Mouse (Mus musculus) midbrain, embryonic 10.5 days (tissue): Measurements from ENCODE around the gene Slc25a17. TPM values are rescaled to one million over a fixed set of nuclear protein-coding genes. Genes with fewer than 3 reads are reported as not detected.

Experiments
- DNase-seq: peaks from one replicate; pipeline ENCODE4 v3.0.0-alpha.2; 2017; ENCODE audit warnings: low spot score
- H3K27ac ChIP-seq: fragments of 300-500 bp; sonication (generic); replicated peaks from 2 replicates; pipeline ENCODE4 v1.5.1; 2016; ENCODE audit warnings: mild to moderate bottlenecking
- H3K27me3 ChIP-seq: fragments of 300-500 bp; sonication (generic); 2 replicates; pipeline ENCODE4 v1.6.1; 2016; ENCODE audit warnings: low read depth, mild to moderate bottlenecking; ENCODE audit not compliant: poor library complexity, severe bottlenecking
- H3K36me3 ChIP-seq: fragments of 300-500 bp; sonication (generic); 2 replicates; pipeline ENCODE4 v1.6.1; 2016; ENCODE audit warnings: mild to moderate bottlenecking, moderate library complexity
- H3K4me1 ChIP-seq: fragments of 300-500 bp; sonication (generic); 2 replicates; pipeline ENCODE4 v1.6.1; 2016
- H3K4me3 ChIP-seq: fragments of 300-500 bp; sonication (generic); 2 replicates; pipeline ENCODE4 v1.5.1; 2016; ENCODE audit warnings: mild to moderate bottlenecking, moderate library complexity
- H3K9me3 ChIP-seq: fragments of 300-500 bp; sonication (generic); replicated peaks from 2 replicates; pipeline ENCODE4 v1.6.1; 2016; ENCODE audit warnings: mild to moderate bottlenecking
- WGBS: fragments of 180-500 bp; shearing (Covaris S2); methylation state at CpG from one replicate; pipeline ENCODE4 v1.1.7; 2016; 5-methylcytosine and 5-hydroxymethylcytosine counted together
- polyA plus RNA-seq: library from polyadenylated mRNA; unstranded; fragments of >200 nt; fragmentation: Nextera tagmentation; extraction: Ambion mirVana; gene quantifications from 2 replicates; pipeline ENCODE4 v1.2.1, GENCODE M21; 2016

The Slc25a17 gene
- polyA plus RNA-seq, 1 experiment from 2014 or later = 91.3 TPM

- DNase-seq = no peak
- Histone ChIP-seq H3K36me3 (peaks cover 10% of the 10 kb centered on the region), H3K27ac (no peak overlapping the region), H3K4me3 (no peak overlapping the region), H3K9me3 (no peaks in the 10 kb centered on the region), H3K4me1 (no peaks in the 10 kb centered on the region), H3K27me3 (no peaks in the 10 kb centered on the region)
- WGBS = 86% methylated on average over 6 of the region's 6 CpGs
Observed at GRCm38 (mm10) chr15:81311026-81311425, 49.6 kb downstream of the Slc25a17 start.

GRCm38 (mm10) chr15:81310353-81310752, 50.3 kb downstream of the Slc25a17 start:
- no peaks in the 10 kb centered on the region for H3K4me1 ChIP-seq
- H3K27ac ChIP-seq = no peak overlapping the region
- no peak overlapping the region for H3K4me3 ChIP-seq
- no peaks in the 10 kb centered on the region for H3K9me3 ChIP-seq
- peaks cover 8% of the 10 kb centered on the region for H3K36me3 ChIP-seq
- H3K27me3 ChIP-seq = no peaks in the 10 kb centered on the region
- WGBS = 96% methylated on average over 9 of the region's 9 CpGs
- DNase-seq = no peak

- Histone ChIP-seq H3K9me3 (no peaks in the 10 kb centered on the region), H3K4me3 (no peak overlapping the region), H3K27me3 (no peaks in the 10 kb centered on the region), H3K27ac (no peak overlapping the region), H3K4me1 (no peaks in the 10 kb centered on the region), H3K36me3 (peaks cover 4% of the 10 kb centered on the region)
- WGBS = 97% methylated on average over 7 of the region's 7 CpGs
- no peak for DNase-seq
Observed at GRCm38 (mm10) chr15:81308038-81308437, 52.6 kb downstream of the Slc25a17 start.

GRCm38 (mm10) chr15:81306501-81306900, 54.1 kb downstream of the Slc25a17 start:
- no peak for DNase-seq
- Histone ChIP-seq H3K27ac (no peak overlapping the region), H3K36me3 (no peaks in the 10 kb centered on the region), H3K4me1 (no peaks in the 10 kb centered on the region), H3K27me3 (no peaks in the 10 kb centered on the region), H3K9me3 (no peaks in the 10 kb centered on the region), H3K4me3 (no peak overlapping the region)
- WGBS = 94% methylated on average over 6 of the region's 6 CpGs

GRCm38 (mm10) chr15:81305035-81305434, 55.6 kb downstream of the Slc25a17 start:
- H3K36me3 ChIP-seq = no peaks in the 10 kb centered on the region
- no peak overlapping the region for H3K4me3 ChIP-seq
- WGBS = 82% methylated on average over 8 of the region's 8 CpGs
- no peak for DNase-seq
- H3K27me3 ChIP-seq = no peaks in the 10 kb centered on the region
- H3K27ac ChIP-seq = no peak overlapping the region
- no peaks in the 10 kb centered on the region for H3K4me1 ChIP-seq
- no peaks in the 10 kb centered on the region for H3K9me3 ChIP-seq

GRCm38 (mm10) chr15:81304006-81304405, 56.6 kb downstream of the Slc25a17 start:
- H3K36me3 ChIP-seq = no peaks in the 10 kb centered on the region
- H3K27me3 ChIP-seq = no peaks in the 10 kb centered on the region
- no peak for DNase-seq
- H3K27ac ChIP-seq = no peak overlapping the region
- 98% methylated on average over 7 of the region's 7 CpGs for WGBS
- H3K9me3 ChIP-seq = no peaks in the 10 kb centered on the region
- no peak overlapping the region for H3K4me3 ChIP-seq
- no peaks in the 10 kb centered on the region for H3K4me1 ChIP-seq

GRCm38 (mm10) chr15:81302151-81302808, 58.3 kb downstream of the Slc25a17 start:
- no peaks in the 10 kb centered on the region for H3K27me3 ChIP-seq
- H3K9me3 ChIP-seq = no peaks in the 10 kb centered on the region
- H3K27ac ChIP-seq = no peak overlapping the region
- H3K4me3 ChIP-seq = no peak overlapping the region
- WGBS = 76% methylated on average over 13 of the region's 13 CpGs
- H3K4me1 ChIP-seq = no peaks in the 10 kb centered on the region
- H3K36me3 ChIP-seq = no peaks in the 10 kb centered on the region
- DNase-seq = no peak

GRCm38 (mm10) chr15:81301193-81302070, 59.2 kb downstream of the Slc25a17 start:
- no peaks in the 10 kb centered on the region for H3K9me3 ChIP-seq
- no peak for DNase-seq
- no peak overlapping the region for H3K4me3 ChIP-seq
- no peaks in the 10 kb centered on the region for H3K36me3 ChIP-seq
- H3K27me3 ChIP-seq = no peaks in the 10 kb centered on the region
- 76% methylated on average over 16 of the region's 16 CpGs for WGBS
- H3K27ac ChIP-seq = no peak overlapping the region
- no peaks in the 10 kb centered on the region for H3K4me1 ChIP-seq

GRCm38 (mm10) chr15:81300520-81301069, 60.0 kb downstream of the Slc25a17 start:
- Histone ChIP-seq H3K36me3 (no peaks in the 10 kb centered on the region), H3K4me1 (no peaks in the 10 kb centered on the region), H3K27me3 (no peaks in the 10 kb centered on the region), H3K4me3 (no peak overlapping the region), H3K27ac (no peak overlapping the region), H3K9me3 (no peaks in the 10 kb centered on the region)
- 91% methylated on average over 3 of the region's 3 CpGs for WGBS
- DNase-seq = no peak

GRCm38 (mm10) chr15:81299549-81299948, 61.1 kb downstream of the Slc25a17 start:
- Histone ChIP-seq H3K27ac (no peak overlapping the region), H3K27me3 (no peaks in the 10 kb centered on the region), H3K36me3 (no peaks in the 10 kb centered on the region), H3K9me3 (no peaks in the 10 kb centered on the region), H3K4me1 (no peaks in the 10 kb centered on the region), H3K4me3 (no peak overlapping the region)
- no peak for DNase-seq
- 93% methylated on average over 4 of the region's 4 CpGs for WGBS

- H3K27ac ChIP-seq = no peak overlapping the region
- 85% methylated on average over 6 of the region's 6 CpGs for WGBS
- no peaks in the 10 kb centered on the region for H3K36me3 ChIP-seq
- no peaks in the 10 kb centered on the region for H3K4me1 ChIP-seq
- no peak for DNase-seq
- no peaks in the 10 kb centered on the region for H3K27me3 ChIP-seq
- no peaks in the 10 kb centered on the region for H3K9me3 ChIP-seq
- H3K4me3 ChIP-seq = no peak overlapping the region
Observed at GRCm38 (mm10) chr15:81298213-81298612, 62.4 kb downstream of the Slc25a17 start.

- no peaks in the 10 kb centered on the region for H3K9me3 ChIP-seq
- no peak for DNase-seq
- no peak overlapping the region for H3K27ac ChIP-seq
- no peaks in the 10 kb centered on the region for H3K4me1 ChIP-seq
- no peaks in the 10 kb centered on the region for H3K27me3 ChIP-seq
- H3K4me3 ChIP-seq = no peak overlapping the region
- 92% methylated on average over 3 of the region's 3 CpGs for WGBS
- no peaks in the 10 kb centered on the region for H3K36me3 ChIP-seq
Observed at GRCm38 (mm10) chr15:81297543-81297942, 63.1 kb downstream of the Slc25a17 start.

- no peaks in the 10 kb centered on the region for H3K36me3 ChIP-seq
- no peak overlapping the region for H3K4me3 ChIP-seq
- WGBS = 93% methylated on average over 10 of the region's 10 CpGs
- DNase-seq = no peak
- H3K4me1 ChIP-seq = no peaks in the 10 kb centered on the region
- H3K27me3 ChIP-seq = no peaks in the 10 kb centered on the region
- H3K27ac ChIP-seq = no peak overlapping the region
- no peaks in the 10 kb centered on the region for H3K9me3 ChIP-seq
Observed at GRCm38 (mm10) chr15:81294897-81295296, 65.7 kb downstream of the Slc25a17 start.
